Mouse (Mus musculus) hindbrain, embryonic 11.5 days (tissue): ENCODE data around the gene Mroh3. TPM values are rescaled to one million over a fixed set of nuclear protein-coding genes. Genes with fewer than 3 reads are reported as not detected.

Experiments
- ATAC-seq: fragments of 200-750 bp; cut with Nextera tagmentation; 2 replicates; pipeline ENCODE4 v1.8.0; 2017; ENCODE audit warnings: mild to moderate bottlenecking, moderate TSS enrichment, moderate library complexity; ENCODE audit not compliant: low FRiP score
- DNase-seq: peaks from one replicate; pipeline ENCODE4 v3.0.0-alpha.2; 2015; ENCODE audit warnings: low spot score
- H3K27ac ChIP-seq: fragments of 300-500 bp; sonication (generic); 2 replicates; pipeline ENCODE4 v1.5.1; 2014; ENCODE audit warnings: mild to moderate bottlenecking, low read depth, low read length
- H3K27me3 ChIP-seq: fragments of 300-500 bp; sonication (generic); 2 replicates; pipeline ENCODE4 v1.6.1; 2014; ENCODE audit warnings: mild to moderate bottlenecking, low read length, moderate library complexity, mixed read lengths; ENCODE audit not compliant: control insufficient read depth, insufficient read depth
- H3K36me3 ChIP-seq: fragments of 300-500 bp; sonication (generic); 2 replicates; pipeline ENCODE4 v1.6.1; 2014; ENCODE audit warnings: mild to moderate bottlenecking, low read length, moderate library complexity, mixed read lengths; ENCODE audit not compliant: control insufficient read depth, insufficient read depth
- H3K4me1 ChIP-seq: fragments of 300-500 bp; sonication (generic); replicated peaks from 2 replicates; pipeline ENCODE4 v1.6.1; 2014; ENCODE audit warnings: low read length, mixed read lengths; ENCODE audit not compliant: control insufficient read depth, insufficient read depth
- H3K4me2 ChIP-seq: fragments of 300-500 bp; sonication (generic); replicated peaks from 2 replicates; pipeline ENCODE4 v1.6.1; 2014; ENCODE audit warnings: mild to moderate bottlenecking, low read depth, low read length
- H3K4me3 ChIP-seq: fragments of 300-500 bp; sonication (generic); 2 replicates; pipeline ENCODE4 v1.5.1; 2014; ENCODE audit warnings: low read depth, low read length
- H3K9ac ChIP-seq: fragments of 300-500 bp; sonication (generic); 2 replicates; pipeline ENCODE4 v1.6.1; 2014; ENCODE audit warnings: low read depth, low read length
- H3K9me3 ChIP-seq: fragments of 300-500 bp; sonication (generic); 2 replicates; pipeline ENCODE4 v1.6.1; 2016; ENCODE audit warnings: low read length; ENCODE audit not compliant: control insufficient read depth
- WGBS: fragments of 180-500 bp; shearing (Covaris S2); extraction: QIAGEN DNeasy Blood & Tissue Kit; methylation state at CpG from one replicate; pipeline ENCODE4 v1.1.7; 2014; 5-methylcytosine and 5-hydroxymethylcytosine counted together
- polyA plus RNA-seq: library from polyadenylated mRNA; unstranded; fragments of >200 nt; fragmentation: Nextera tagmentation; extraction: Ambion mirVana; gene quantifications from 2 replicates; pipeline ENCODE4 v1.2.1, GENCODE M21; 2014

The Mroh3 gene
- polyA plus RNA-seq, 1 experiment from 2014 or later: 0.32 TPM

DNA sequence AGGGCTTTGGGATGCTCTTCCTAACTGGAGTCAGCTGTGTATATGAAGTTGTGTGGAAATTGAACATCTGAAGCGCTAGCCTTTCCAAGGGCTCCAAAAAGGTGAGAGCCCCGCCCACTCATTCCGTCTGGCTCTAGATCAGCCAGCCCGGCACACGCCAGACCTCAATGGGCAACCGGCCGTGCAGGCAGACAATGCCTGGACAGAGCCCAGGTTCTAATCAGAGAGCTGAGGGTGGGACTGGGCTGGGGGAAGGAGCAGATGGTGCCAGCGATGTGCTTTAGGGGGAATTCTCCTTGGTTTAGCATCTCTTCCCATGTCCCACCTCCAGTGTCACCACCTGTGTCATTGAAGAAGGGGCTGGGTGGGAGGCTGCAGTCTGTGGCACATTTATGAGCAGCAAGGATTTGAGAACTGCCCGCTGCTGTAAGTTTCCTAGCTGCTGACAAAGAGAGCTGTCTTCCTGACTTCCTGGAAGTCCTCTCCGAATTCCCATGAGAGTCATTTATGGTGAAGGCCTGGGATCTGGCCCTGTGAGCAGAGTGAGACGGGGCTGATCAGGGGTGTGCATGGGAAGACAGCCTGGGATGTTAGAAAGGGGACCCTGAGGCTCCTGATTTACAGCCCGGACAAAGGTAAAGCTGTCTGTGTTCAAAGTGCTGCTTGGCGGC, 78.9 kb downstream of the Mroh3 start:
- DNase-seq (peak; percentile 32), ATAC-seq (no peak)
- Histone ChIP-seq H3K9me3 (no peaks in the 10 kb centered on the region), H3K9ac (0 out of 2 replicates have a peak overlapping the region, but pooled peaks have one; percentile 45), H3K4me2 (peak overlapping the region; percentile 70), H3K4me3 (peak overlapping the region; percentile 78), H3K4me1 (peaks cover 15% of the 10 kb centered on the region), H3K27me3 (no peaks in the 10 kb centered on the region), H3K27ac (0 out of 2 replicates have a peak overlapping the region, but pooled peaks have one; percentile 5), H3K36me3 (no peaks in the 10 kb centered on the region)
- WGBS: 43% methylated on average over 13 of the region's 13 CpGs

DNA sequence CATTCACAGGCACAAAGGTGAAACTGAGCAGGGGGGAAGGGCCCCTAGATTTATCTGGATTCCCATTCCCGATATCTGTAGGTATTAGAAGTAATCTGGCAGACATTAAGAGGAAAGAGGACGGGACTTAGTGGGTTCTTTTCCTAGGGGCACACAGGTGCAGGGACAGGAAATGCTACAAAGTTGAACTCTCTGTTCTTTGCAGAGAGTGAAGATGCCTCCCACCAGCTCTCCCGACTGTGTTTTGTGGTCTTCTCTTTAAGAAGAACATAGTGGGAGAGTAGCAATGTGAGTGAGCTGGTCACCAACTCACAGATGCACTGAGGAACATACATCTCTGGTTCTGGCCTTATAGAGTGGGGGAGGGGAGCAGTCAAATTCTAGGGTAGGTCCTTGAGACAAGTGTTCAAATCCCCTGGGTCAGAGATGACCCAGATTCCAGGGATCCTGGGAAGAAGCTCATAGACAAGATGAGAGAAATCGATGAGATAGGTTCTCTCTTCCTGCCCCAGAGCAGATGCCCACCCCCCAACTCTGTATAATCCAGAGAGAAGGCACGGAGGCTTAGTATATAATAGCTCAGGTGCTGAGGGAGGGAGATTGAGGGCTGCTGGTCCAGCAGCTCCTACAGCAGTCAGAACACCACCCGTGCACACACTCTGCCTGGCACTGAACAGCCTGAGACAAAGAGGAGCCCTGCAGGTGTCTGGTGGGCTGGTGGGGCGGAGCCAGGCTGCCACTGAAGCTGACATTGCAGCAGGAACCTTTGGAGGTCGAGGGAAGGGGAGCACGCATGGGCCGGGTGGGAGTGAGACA, 80.0 kb downstream of the Mroh3 start:
- H3K4me1 ChIP-seq: peaks cover 12% of the 10 kb centered on the region
- peak overlapping the region; percentile 70 for H3K4me2 ChIP-seq
- H3K27ac ChIP-seq: peak overlapping the region; percentile 5; the same call in 1 of the 2 replicates
- H3K9me3 ChIP-seq: no peaks in the 10 kb centered on the region
- no peaks in the 10 kb centered on the region for H3K27me3 ChIP-seq
- peak; percentile 41 for DNase-seq
- peak overlapping the region; percentile 67 for H3K9ac ChIP-seq
- no peaks in the 10 kb centered on the region for H3K36me3 ChIP-seq
- peak overlapping the region; percentile 78 for H3K4me3 ChIP-seq
- no peak for ATAC-seq
- 28% methylated on average over 10 of the region's 10 CpGs for WGBS

Other genes with a start within 250 kb of the Mroh3 start
- gene Igfn1, start 206.5 kb downstream of the Mroh3 start, polyA plus RNA-seq: not detected in 2 replicates
- 60.8 and 84.0 TPM in 2 replicates for gene Tmem9, start 204.7 kb downstream of the Mroh3 start, polyA plus RNA-seq
- not detected in 2 replicates for gene Ascl5, start 162.0 kb downstream of the Mroh3 start, polyA plus RNA-seq
- gene Cacna1s, start 160.1 kb downstream of the Mroh3 start, polyA plus RNA-seq: 0.20 and 0.43 TPM in 2 replicates
- 17.7 and 24.4 TPM in 2 replicates for gene Kif21b, start 81.4 kb downstream of the Mroh3 start, polyA plus RNA-seq
- gene Inava, start 21.4 kb upstream of the Mroh3 start, polyA plus RNA-seq: 13.9 and 14.3 TPM in 2 replicates
- not detected in 2 replicates for gene Gpr25, start 48.0 kb upstream of the Mroh3 start, polyA plus RNA-seq
- gene Camsap2, start 133.3 kb upstream of the Mroh3 start, polyA plus RNA-seq: 36.7 and 40.1 TPM in 2 replicates
- gene Ddx59, start 202.4 kb upstream of the Mroh3 start, polyA plus RNA-seq: 18.0 and 20.3 TPM in 2 replicates